Mouse (Mus musculus): Measurements from ENCODE around the gene Ddx6.

DNA sequence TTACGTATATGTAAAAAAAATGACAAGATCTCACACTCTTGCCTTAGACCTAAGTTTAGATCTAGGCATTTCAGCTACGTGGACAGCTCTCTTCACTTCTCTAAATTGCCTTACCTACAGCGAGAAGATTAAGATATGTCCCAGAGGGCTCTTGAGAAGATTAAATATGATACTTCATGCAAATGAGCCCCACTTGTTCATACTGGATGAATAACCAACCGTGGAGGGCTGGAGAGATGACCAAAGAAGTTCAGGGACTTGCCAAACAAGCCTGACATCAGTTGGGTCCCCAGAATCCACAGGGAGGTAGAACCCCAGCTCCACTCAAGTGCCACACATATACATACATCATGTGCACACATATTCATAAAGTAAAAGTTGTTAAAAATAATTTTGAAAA lies 31.4 kb upstream of the Ddx6 start:
- TF ChIP-seq POLR2A (IDR thresholded peaks at IDR 0.05; ENCODE audit: low read depth, low read length): no peak
- TF ChIP-seq CTCF (IDR thresholded peaks at IDR 0.05; ENCODE audit: extremely low read depth, insufficient read length, insufficient replicate concordance, low read depth, low read length): no peak
